Mouse (Mus musculus): ENCODE data around the gene Abhd5.

- TF ChIP-seq CTCF (IDR thresholded peaks at IDR 0.05; ENCODE audit: low read depth) (no peak), EP300 (IDR thresholded peaks at IDR 0.05; ENCODE audit: low read depth) (no peak)
These were observed 6.1 kb upstream of the Abhd5 start for GRCm38 (mm10) chr9:122345291-122345690.

Measured in liver, postnatal 0 days (tissue).